Mouse (Mus musculus) forebrain, embryonic 15.5 days (tissue): ENCODE measurements around the gene 1700003E16Rik. TPM values are rescaled to one million over a fixed set of nuclear protein-coding genes. Genes with fewer than 3 reads are reported as not detected.
A peak's percentile ranks its signal among the peaks of the same experiment; 100 is the strongest.

ENCODE experiments used
- ATAC-seq: fragments of 200-750 bp; cut with Nextera tagmentation; replicated peaks from 2 replicates; pipeline ENCODE4 v1.8.0; 2017; ENCODE audit warnings: mild to moderate bottlenecking, moderate TSS enrichment, moderate library complexity
- H3K27ac ChIP-seq: fragments of 300-500 bp; sonication (generic); replicated peaks from 2 replicates; pipeline ENCODE4 v1.5.1; 2015; ENCODE audit warnings: mild to moderate bottlenecking, inconsistent platforms
- H3K27me3 ChIP-seq: fragments of 300-500 bp; sonication (generic); 2 replicates; pipeline ENCODE4 v1.6.1; 2015; ENCODE audit warnings: inconsistent platforms
- H3K36me3 ChIP-seq: fragments of 300-500 bp; sonication (generic); 2 replicates; pipeline ENCODE4 v1.6.1; 2015; ENCODE audit warnings: mild to moderate bottlenecking, inconsistent platforms
- H3K4me1 ChIP-seq: fragments of 300-500 bp; sonication (generic); 2 replicates; pipeline ENCODE4 v1.6.1; 2015; ENCODE audit warnings: inconsistent platforms
- H3K4me2 ChIP-seq: fragments of 300-500 bp; sonication (generic); replicated peaks from 2 replicates; pipeline ENCODE4 v1.6.1; 2015; ENCODE audit warnings: mild to moderate bottlenecking, inconsistent platforms
- H3K4me3 ChIP-seq: fragments of 300-500 bp; sonication (generic); 2 replicates; pipeline ENCODE4 v1.5.1; 2015; ENCODE audit warnings: mild to moderate bottlenecking, inconsistent platforms
- H3K9ac ChIP-seq: fragments of 300-500 bp; sonication (generic); replicated peaks from 2 replicates; pipeline ENCODE4 v1.6.1; 2015; ENCODE audit warnings: mild to moderate bottlenecking, inconsistent platforms
- H3K9me3 ChIP-seq: fragments of 300-500 bp; sonication (generic); 2 replicates; pipeline ENCODE4 v1.6.1; 2016; ENCODE audit warnings: inconsistent platforms
- WGBS: fragments of 180-500 bp; shearing (Covaris S2); methylation state at CpG from one replicate; pipeline ENCODE4 v1.1.7; 2015; ENCODE audit warnings: mixed read lengths; 5-methylcytosine and 5-hydroxymethylcytosine counted together
- polyA plus RNA-seq: library from polyadenylated mRNA; unstranded; fragments of >200 nt; fragmentation: Nextera tagmentation; extraction: Ambion mirVana; gene quantifications from 2 replicates; pipeline ENCODE4 v1.2.1, GENCODE M21; 2015

The 1700003E16Rik gene
- polyA plus RNA-seq, 1 experiment from 2014 or later = 6.9 TPM

DNA sequence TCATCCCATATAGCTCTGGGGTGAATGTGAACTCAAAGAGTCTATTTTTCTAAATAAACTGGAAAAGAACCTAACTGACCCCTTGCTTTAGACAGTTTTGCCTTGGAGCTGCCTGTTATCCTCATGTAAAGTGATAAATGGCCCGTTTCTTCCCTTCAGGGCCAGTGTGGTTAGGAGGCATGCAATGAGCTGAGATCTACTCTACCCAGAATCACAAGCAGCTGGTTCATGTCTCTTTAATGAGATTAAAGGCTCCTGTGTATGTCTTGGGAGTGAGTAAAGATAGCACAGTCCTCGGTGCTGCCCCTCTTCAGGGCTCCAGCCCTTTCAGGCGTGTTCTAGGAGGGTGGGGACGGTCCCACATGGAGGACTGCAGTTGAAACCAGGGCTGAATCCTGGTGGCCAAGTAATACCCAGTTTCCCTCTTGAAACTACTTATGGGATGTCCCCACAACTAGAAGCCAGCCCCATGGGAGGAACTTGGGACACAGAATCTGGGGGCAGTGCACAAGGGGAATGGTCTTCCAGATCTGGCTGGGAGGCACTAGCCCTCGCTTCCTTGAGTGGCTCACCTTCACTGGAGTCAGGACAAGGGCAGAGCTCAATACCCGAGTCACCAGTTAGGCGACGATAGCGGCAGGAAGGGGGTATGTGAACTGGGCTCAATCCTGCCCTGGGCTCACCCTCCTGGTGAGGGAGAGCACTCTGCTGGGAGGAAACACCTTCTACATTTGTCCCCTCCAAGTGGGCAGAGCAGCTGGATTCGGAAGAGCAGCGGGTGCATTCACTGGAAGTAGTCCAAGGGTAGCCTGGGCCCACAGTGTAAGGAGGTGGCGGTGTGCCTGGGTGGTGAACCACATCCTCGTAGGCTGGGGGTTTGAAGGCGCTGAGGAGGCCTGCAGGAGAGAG, 37.1 kb upstream of the 1700003E16Rik start:
- Histone ChIP-seq H3K27me3 (no peaks in the 10 kb centered on the region), H3K27ac (no peak overlapping the region), H3K4me3 (peak overlapping the region; percentile 86; the same call in 1 of the 2 replicates), H3K4me1 (peaks cover 65% of the 10 kb centered on the region), H3K36me3 (peaks cover 25% of the 10 kb centered on the region; the same call in 1 of the 2 replicates), H3K9ac (0 out of 2 replicates have a peak overlapping the region, but pooled peaks have one; percentile 95), H3K4me2 (peak overlapping the region; percentile 95; the same call in 1 of the 2 replicates), H3K9me3 (no peaks in the 10 kb centered on the region)
- no peak for ATAC-seq
- WGBS = 83% methylated on average over 14 of the region's 14 CpGs

DNA sequence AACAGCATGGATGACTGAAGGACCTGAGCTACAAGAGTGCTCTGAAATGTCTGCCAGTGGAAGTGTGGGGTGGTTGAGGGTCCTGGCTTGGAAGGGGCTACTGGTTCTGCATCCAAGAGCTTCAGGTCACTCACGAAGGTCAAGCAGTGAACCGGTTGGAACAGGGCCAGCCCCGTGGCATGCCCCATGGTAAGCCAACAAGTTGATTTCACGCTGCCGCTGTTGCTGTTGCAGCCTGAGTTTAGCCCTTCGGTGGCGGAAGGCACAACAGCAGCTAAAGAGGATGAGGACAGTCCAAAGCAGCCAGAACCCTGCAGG, 36.5 kb upstream of the 1700003E16Rik start:
- H3K4me3 ChIP-seq = peak overlapping the region; percentile 86
- peak overlapping the region; percentile 95; the same call in 1 of the 2 replicates for H3K27ac ChIP-seq
- 83% methylated on average over 7 of the region's 7 CpGs for WGBS
- peaks cover 66% of the 10 kb centered on the region for H3K4me1 ChIP-seq
- H3K9ac ChIP-seq = peak overlapping the region; percentile 95
- ATAC-seq = no peak
- peak overlapping the region; percentile 95 for H3K4me2 ChIP-seq
- H3K36me3 ChIP-seq = peaks cover 25% of the 10 kb centered on the region; the same call in 1 of the 2 replicates
- no peaks in the 10 kb centered on the region for H3K9me3 ChIP-seq
- no peaks in the 10 kb centered on the region for H3K27me3 ChIP-seq

GRCm38 (mm10) chr6:83120930-83121862, 35.0 kb upstream of the 1700003E16Rik start, which contains the start of gene Wbp1:
Wbp1 (minus strand) TSS chr6:83121559.
- peak within 1 kb of the TSS; percentile 95 for H3K4me2 ChIP-seq
- peaks cover 63% of the 10 kb centered on the region for H3K4me1 ChIP-seq
- peaks cover 25% of the 10 kb centered on the region; the same call in 1 of the 2 replicates for H3K36me3 ChIP-seq
- peak within 1 kb of the TSS; percentile 86 for H3K4me3 ChIP-seq
- peak within 1 kb of the TSS; percentile 95 for H3K9ac ChIP-seq
- no peaks in the 10 kb centered on the region for H3K9me3 ChIP-seq
- H3K27ac ChIP-seq = peak within 1 kb of the TSS; percentile 95
- no peaks in the 10 kb centered on the region for H3K27me3 ChIP-seq
- under 1% methylated on average over 38 of the region's 38 CpGs for WGBS
- peak; percentile 94 for ATAC-seq

GRCm38 (mm10) chr6:83121863-83122710, 34.1 kb upstream of the 1700003E16Rik start:
- WGBS = under 1% methylated on average over 47 of the region's 52 CpGs
- H3K36me3 ChIP-seq = peaks cover 23% of the 10 kb centered on the region; the same call in 1 of the 2 replicates
- H3K4me1 ChIP-seq = peaks cover 54% of the 10 kb centered on the region
- no peaks in the 10 kb centered on the region for H3K9me3 ChIP-seq
- peak overlapping the region; percentile 95 for H3K27ac ChIP-seq
- peak overlapping the region; percentile 69 for H3K9ac ChIP-seq
- no peak; the same call in 1 of the 2 replicates for ATAC-seq
- H3K27me3 ChIP-seq = no peaks in the 10 kb centered on the region
- peak overlapping the region; percentile 95 for H3K4me2 ChIP-seq
- H3K4me3 ChIP-seq = peak overlapping the region; percentile 86

DNA sequence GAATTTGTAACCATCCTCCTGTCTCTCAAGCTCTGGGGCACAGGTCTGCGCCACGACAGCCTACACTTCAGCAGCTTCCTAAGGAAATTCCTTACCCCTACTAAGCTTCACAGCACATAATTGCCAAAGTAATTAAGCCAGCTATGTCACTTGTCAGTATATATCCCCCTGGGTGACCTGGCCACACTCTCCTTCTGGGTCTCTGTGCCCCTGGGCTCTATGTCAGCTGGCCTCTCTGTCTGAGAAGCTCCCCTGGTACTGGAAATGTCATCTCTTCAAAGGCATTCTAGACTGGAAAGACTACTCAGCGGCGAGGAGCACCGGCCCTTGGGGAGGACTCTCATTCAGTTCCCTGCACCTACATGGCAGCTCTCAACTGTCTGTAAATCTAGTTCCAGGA, 33.2 kb upstream of the 1700003E16Rik start:
- H3K36me3 ChIP-seq = peaks cover 15% of the 10 kb centered on the region; the same call in 1 of the 2 replicates
- peaks cover 53% of the 10 kb centered on the region for H3K4me1 ChIP-seq
- no peaks in the 10 kb centered on the region for H3K27me3 ChIP-seq
- ATAC-seq = no peak
- H3K4me3 ChIP-seq = no peak overlapping the region
- peak overlapping the region; percentile 95; the same call in 1 of the 2 replicates for H3K4me2 ChIP-seq
- H3K9ac ChIP-seq = 0 out of 2 replicates have a peak overlapping the region, but pooled peaks have one; percentile 69
- WGBS = 83% methylated on average over 5 of the region's 5 CpGs
- peak overlapping the region; percentile 95; the same call in 1 of the 2 replicates for H3K27ac ChIP-seq
- H3K9me3 ChIP-seq = no peaks in the 10 kb centered on the region

GRCm38 (mm10) chr6:83124851-83125312, 31.3 kb upstream of the 1700003E16Rik start:
- ATAC-seq = peak; percentile 5
- H3K4me1 ChIP-seq = peaks cover 41% of the 10 kb centered on the region
- H3K4me3 ChIP-seq = peak overlapping the region; percentile 91
- H3K36me3 ChIP-seq = no peaks in the 10 kb centered on the region
- H3K4me2 ChIP-seq = peak overlapping the region; percentile 92
- peak overlapping the region; percentile 70 for H3K9ac ChIP-seq
- no peaks in the 10 kb centered on the region for H3K27me3 ChIP-seq
- H3K27ac ChIP-seq = peak overlapping the region; percentile 71
- WGBS = 0% methylated on average over 30 of the region's 30 CpGs
- H3K9me3 ChIP-seq = no peaks in the 10 kb centered on the region

- no peaks in the 10 kb centered on the region for H3K36me3 ChIP-seq
- ATAC-seq = no peak
- no peaks in the 10 kb centered on the region for H3K9me3 ChIP-seq
- peak within 1 kb of the TSS; percentile 91 for H3K4me3 ChIP-seq
- H3K4me1 ChIP-seq = peaks cover 37% of the 10 kb centered on the region
- 13% methylated on average over 5 of the region's 5 CpGs for WGBS
- H3K4me2 ChIP-seq = peak within 1 kb of the TSS; percentile 92
- peak within 1 kb of the TSS; percentile 71 for H3K27ac ChIP-seq
- H3K9ac ChIP-seq = peak within 1 kb of the TSS; percentile 70
- H3K27me3 ChIP-seq = no peaks in the 10 kb centered on the region
These were observed 30.9 kb upstream of the 1700003E16Rik start, which contains the start of gene Ino80b for GRCm38 (mm10) chr6:83125331-83125730. Ino80b (minus strand) TSS chr6:83125431.

GRCm38 (mm10) chr6:83127419-83127818, 28.8 kb upstream of the 1700003E16Rik start:
- Histone ChIP-seq H3K27ac (no peak overlapping the region), H3K4me2 (no peak overlapping the region), H3K9ac (no peak overlapping the region), H3K4me1 (peaks cover 28% of the 10 kb centered on the region), H3K36me3 (no peaks in the 10 kb centered on the region), H3K9me3 (no peaks in the 10 kb centered on the region), H3K27me3 (no peaks in the 10 kb centered on the region), H3K4me3 (no peak overlapping the region)
- 95% methylated on average over 5 of the region's 5 CpGs for WGBS
- no peak for ATAC-seq

DNA sequence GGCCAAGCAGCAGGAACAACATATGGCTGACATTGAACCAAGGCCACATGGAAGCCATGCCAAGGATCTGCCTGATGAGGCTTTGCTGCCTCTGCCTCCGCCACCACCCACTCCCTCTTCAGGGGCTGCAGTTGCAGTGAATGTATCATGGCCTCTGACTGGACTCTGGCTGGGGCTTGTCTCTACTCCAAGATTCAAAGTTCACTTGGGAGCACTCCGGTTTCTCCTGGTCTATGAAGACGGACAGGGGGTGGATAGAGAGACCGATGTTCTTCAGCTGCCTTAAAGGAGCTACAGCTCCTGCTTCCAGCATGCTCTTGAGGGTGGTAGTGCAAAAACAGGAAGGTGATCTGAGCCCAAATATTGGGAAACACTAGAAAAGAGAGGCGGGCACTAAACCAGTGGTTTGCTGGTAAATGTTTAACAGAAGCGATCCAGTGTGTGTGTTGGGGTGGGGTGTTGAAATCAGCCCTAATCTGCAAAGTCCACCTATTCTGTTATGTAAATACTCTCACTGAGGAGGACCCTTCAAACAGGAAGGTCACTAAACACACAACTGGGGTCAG, 24.7 kb upstream of the 1700003E16Rik start:
- H3K9ac ChIP-seq = no peak overlapping the region
- H3K4me1 ChIP-seq = peaks cover under 1% of the 10 kb centered on the region; the same call in 1 of the 2 replicates
- H3K4me2 ChIP-seq = no peak overlapping the region
- H3K9me3 ChIP-seq = no peaks in the 10 kb centered on the region
- no peaks in the 10 kb centered on the region for H3K36me3 ChIP-seq
- H3K27me3 ChIP-seq = peaks cover 5% of the 10 kb centered on the region; the same call in 1 of the 2 replicates
- H3K4me3 ChIP-seq = no peak overlapping the region
- ATAC-seq = no peak
- no peak overlapping the region for H3K27ac ChIP-seq
- 80% methylated on average over 6 of the region's 6 CpGs for WGBS

DNA sequence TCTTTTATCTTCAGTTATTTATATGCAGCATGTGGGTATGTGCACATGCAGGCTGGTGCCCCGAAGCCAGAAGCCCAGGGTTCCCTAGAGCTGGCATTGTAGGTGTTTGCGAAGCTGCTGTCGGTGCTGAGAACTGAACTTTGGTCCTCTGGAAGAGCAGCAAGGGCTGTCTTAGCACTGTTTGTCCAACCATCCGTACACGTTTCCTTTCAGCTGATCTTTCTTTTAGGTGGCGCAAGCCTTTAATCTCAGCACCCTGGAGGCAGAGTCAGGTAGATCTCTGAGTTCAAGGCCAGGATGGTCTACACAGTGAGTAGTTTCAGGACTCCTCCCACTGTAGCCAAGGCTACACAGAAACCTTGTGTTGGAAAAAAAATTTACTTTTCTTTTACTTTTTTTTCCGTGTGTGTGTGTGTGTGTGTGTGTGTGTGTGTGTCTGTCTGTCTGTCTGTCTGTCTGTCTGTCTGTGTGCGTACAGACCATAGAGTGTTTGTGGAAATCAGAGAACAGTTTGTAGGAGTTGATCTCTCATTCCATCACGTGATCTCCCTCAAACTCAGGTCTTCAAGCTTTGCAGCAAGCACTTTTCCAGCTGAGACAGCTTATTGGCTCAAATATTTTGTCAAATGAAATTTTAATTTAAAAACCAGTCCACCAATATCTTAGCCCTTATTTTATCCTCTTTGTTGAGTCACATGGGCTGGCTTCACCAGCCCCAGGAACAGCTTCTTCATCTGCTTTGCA, 23.9 kb upstream of the 1700003E16Rik start:
- 85% methylated on average over 9 of the region's 9 CpGs for WGBS
- Histone ChIP-seq H3K27ac (no peak overlapping the region), H3K9ac (no peak overlapping the region), H3K4me1 (peaks cover 8% of the 10 kb centered on the region), H3K9me3 (no peaks in the 10 kb centered on the region), H3K36me3 (no peaks in the 10 kb centered on the region), H3K4me2 (no peak overlapping the region), H3K4me3 (no peak overlapping the region), H3K27me3 (peaks cover 5% of the 10 kb centered on the region; the same call in 1 of the 2 replicates)
- no peak for ATAC-seq
